Mouse (Mus musculus) cerebellum, postnatal 25 days (tissue): Measurements from ENCODE around the gene Zfp574.
A peak's percentile ranks its signal among the peaks of the same experiment; 100 is the strongest.

ENCODE experiments used
- DNase-seq, 2 experiments: peaks; one replicate each; pipeline ENCODE4 v3.0.0; 2021; ENCODE audit warnings: mixed read lengths in 2 of 2

The Zfp574 gene

DNA sequence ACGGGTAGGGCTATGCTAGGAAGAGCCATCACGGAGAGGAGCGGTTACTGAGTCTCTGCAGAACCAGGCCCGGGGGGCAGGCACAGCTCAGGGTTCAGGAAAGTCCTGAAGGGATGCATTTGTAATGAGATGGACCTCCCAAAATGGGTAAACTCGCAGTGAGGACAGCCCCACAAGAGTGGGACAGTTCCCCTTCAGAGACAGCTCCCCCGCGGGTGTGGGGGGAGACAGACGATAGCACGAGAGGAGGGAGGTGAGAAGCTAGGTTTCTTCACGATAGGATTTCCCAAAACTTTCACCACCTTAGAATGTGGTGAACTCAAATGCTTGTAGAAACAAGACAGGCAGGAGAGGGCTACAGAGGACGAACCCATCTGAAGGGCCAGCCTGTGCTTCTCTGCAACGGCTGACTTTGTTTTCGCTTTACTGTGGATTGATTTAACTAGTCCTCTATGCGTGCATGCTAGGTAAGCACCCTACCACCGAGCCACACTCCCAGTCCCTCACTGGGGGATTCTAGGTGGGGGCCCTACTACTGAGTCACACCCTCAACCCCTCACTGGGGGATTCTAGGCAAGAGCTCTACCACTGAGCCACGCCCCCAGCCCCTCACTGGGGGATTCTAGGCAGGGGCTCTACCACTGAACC is 40.7 kb downstream of the Zfp574 start:
- no peak for DNase-seq

- no peak for DNase-seq
Measured at GRCm38 (mm10) chr7:25120061-25120834, 47.9 kb downstream of the Zfp574 start.

DNA sequence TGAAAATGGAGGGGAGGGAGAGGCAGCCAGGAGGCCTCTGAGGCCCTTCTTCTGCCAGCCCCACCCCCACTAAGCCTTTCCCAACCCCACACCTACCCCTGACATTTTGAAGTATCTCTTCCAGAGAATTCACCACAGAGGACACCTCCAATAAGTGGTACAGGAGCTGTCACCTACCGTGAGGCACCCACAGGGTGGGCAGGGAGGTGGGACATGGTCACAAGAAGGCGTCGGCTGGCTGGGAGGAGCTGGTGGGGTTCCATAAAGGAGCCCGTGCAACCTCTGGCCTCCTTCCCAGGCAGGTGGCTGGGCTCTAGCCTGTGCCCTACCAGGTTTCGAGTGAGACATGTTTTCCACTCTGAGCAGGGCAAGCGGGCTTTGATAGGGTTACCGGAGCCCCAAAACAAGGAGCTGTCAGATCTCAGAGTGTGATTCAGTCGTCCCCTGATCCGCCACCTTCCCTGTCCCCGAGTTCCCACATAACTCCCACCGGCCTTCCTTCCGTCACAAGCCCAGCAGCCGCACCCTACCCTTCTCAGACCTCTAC is 48.9 kb downstream of the Zfp574 start:
- DNase-seq: no peak

DNA sequence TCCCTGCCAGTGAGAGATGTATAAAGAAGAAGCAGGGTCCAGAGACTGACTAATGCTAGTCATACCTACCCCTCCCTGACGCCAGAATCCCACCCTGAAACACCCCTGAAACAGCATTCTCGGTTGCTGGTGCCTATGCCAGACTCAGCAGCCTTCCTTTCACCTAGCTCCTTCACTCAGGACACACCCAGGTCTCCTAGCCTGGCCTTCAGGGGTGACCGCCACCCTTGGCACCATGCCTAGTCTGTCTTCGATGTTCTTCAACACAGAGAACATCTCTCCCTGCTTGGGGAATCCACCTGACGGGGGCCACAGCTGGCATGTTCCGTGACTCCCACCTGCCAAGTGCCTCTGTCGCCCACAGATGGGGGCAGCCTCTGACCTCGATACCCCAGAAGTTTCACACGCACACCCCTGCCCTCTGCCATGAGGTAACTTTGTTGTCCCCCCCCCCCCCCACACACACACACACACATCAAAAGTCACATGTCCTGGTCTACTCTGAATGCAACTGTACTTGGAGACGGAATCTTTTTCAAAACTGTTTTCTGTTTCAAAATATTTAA is 53.4 kb downstream of the Zfp574 start:
- no peak for DNase-seq

DNA sequence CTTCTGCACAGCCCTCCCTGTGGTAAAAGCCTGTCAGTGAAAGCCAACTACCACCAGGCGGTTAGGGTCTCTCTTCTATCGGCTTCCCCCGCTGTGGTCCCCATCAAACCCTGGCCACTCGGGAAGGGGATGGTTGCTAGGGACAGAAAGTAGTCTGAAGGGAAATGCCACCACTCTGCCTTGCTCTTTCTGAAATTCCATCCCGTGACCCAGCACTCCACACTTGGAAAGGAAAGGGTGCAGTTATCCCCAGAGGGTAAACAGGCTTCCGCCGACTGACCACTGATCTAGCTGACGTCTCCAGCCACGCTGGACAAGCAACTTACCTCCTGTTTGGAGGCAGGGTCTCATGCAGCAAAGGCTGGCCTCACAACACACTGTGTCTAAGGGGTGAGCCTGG is 55.6 kb downstream of the Zfp574 start:
- peak in 1 of 2 experiments; percentile 2 for DNase-seq

DNA sequence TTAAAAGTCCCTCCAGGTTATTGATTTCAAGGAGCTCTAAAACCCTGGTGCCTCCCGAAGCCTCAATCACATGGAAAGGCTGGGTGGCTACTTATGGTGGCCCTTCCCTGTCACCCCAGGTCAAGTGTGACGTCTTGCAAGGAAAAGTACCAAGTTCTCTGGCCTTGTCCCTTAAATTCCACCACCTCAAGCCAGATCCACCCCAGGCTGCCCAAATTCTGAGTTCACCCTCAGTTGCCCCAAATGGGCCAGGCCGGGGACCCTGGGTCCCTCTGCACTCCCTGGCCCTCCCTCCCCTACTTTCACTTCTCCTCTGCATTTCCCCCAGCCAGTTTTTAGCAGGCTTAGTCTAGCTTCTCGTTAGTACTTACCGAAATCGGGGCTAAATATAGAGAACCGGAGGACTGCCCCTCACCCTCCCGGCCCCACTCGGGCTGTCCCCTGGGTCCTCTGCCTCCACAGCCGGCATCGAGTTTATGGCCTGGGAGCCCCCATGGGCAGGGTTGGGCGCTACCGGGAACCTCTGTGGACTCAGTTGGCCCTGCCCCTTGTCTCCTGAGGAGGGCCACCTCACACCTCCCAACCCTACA is 57.1 kb downstream of the Zfp574 start:
- no peak for DNase-seq

DNA sequence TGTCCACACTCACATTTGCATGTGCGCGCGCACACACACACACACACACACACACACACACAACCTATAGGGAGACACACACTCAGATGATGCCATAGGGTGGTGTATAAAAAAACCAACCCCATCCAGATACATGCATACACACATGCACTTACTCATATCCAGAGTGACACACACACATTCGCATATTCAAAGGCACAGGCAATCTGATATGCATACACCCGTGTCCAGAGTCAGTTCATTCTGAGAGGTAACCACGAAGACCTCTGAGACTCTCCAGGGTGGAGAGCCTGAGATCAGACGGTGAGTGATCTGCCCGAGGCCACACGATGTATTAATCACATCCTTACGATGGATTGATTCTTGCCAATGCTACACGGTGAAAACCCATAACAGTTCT is 58.2 kb downstream of the Zfp574 start:
- DNase-seq: no peak

- DNase-seq: no peak
Measured at GRCm38 (mm10) chr7:25131247-25131646, 58.9 kb downstream of the Zfp574 start.

DNA sequence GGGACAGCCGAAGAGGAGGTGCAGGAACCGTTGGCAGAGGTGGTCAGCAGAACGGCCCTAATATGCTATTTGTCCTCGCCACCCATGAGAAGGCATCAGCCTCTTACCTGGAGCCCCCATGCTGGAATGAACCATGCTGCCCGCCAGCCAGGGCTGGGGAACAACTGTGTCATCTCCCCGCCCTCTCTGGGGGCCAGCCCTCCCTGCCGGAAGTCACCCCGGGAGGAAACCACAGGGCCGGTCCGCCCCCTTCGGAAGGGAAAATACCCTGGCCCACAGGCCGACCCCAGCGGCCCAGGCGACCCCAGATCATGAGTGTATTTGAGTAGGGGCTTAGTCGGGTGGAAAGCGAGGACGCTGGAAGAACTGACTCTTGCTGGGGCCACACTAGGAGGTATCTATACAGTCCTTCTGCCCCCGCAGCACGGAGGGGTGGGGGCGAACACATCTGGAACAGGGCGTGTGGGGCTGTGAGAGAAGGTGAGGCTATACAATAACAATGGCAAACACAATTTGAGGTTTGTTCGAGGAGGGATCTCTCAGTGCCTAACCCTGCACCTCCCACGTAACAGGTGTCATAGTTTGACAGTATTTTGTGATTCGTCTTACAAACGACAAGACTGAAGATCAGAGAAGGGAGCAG is 60.1 kb downstream of the Zfp574 start:
- DNase-seq: no peak
